Mouse (Mus musculus) erythroblast, embryonic 14.5 days (primary cell): ENCODE results near the gene Cisd3.

Source experiments
- GATA1 ChIP-seq: IDR thresholded peaks from 2 replicates; pipeline ENCODE4 v1.6.1; 2012; ENCODE audit warnings: low read length, inconsistent platforms, mixed read lengths
- TAL1 ChIP-seq: IDR thresholded peaks from 3 replicates; pipeline ENCODE4 v1.6.1; 2012; ENCODE audit warnings: low read length, inconsistent platforms, mixed read lengths

GRCm38 (mm10) chr11:97684766-97685165, 860 bp upstream of the Cisd3 start:
- TF ChIP-seq GATA1: no peak
- no peak for TF ChIP-seq TAL1
